Mouse (Mus musculus): ENCODE data around the gene Gm49358. TPM values are rescaled to one million over a fixed set of nuclear protein-coding genes. Genes with fewer than 3 reads are reported as not detected.
A peak's percentile ranks its signal among the peaks of the same experiment; 100 is the strongest.

Gm49358 gene
- polyA plus RNA-seq, 1 experiment from 2014 or later: not detected

GRCm38 (mm10) chr10:86880071-86880806, 116.5 kb downstream of the Gm49358 start:
- no peak for DNase-seq
- Histone ChIP-seq H3K36me3 (replicated peaks; ENCODE audit: insufficient read depth, low read length) (no peaks in the 10 kb centered on the region), H3K27me3 (ENCODE audit: insufficient read depth, low read length) (no peaks in the 10 kb centered on the region), H3K9ac (replicated peaks) (no peak overlapping the region), H3K27ac (ENCODE audit: low read depth) (no peak overlapping the region), H3K4me1 (ENCODE audit: insufficient read depth) (peaks cover 16% of the 10 kb centered on the region), H3K4me2 (ENCODE audit: low read depth, low read length) (no peak overlapping the region), H3K9me3 (ENCODE audit: low read length) (no peaks in the 10 kb centered on the region), H3K4me3 (ENCODE audit: low read depth, low read length) (no peak overlapping the region)
- WGBS (ENCODE audit: insufficient replicate concordance): 65% methylated on average over 5 of the region's 5 CpGs
- no peak for ATAC-seq
- no peak for TF ChIP-seq EP300 (IDR thresholded peaks at IDR 0.05; ENCODE audit: low read depth)
- TF ChIP-seq CTCF (IDR thresholded peaks at IDR 0.05; ENCODE audit: low read depth): no peak

GRCm38 (mm10) chr10:86881448-86881847, 117.7 kb downstream of the Gm49358 start:
- no peaks in the 10 kb centered on the region for H3K36me3 ChIP-seq (replicated peaks; ENCODE audit: insufficient read depth, low read length)
- peak overlapping the region; percentile 63 for H3K27ac ChIP-seq (ENCODE audit: low read depth)
- H3K9me3 ChIP-seq (ENCODE audit: low read length): no peaks in the 10 kb centered on the region
- no peak for DNase-seq
- H3K27me3 ChIP-seq (ENCODE audit: insufficient read depth, low read length): no peaks in the 10 kb centered on the region
- no peak overlapping the region for H3K4me3 ChIP-seq (ENCODE audit: low read depth, low read length)
- peaks cover 16% of the 10 kb centered on the region for H3K4me1 ChIP-seq (ENCODE audit: insufficient read depth)
- H3K9ac ChIP-seq (replicated peaks): no peak overlapping the region
- no peak for TF ChIP-seq CTCF (IDR thresholded peaks at IDR 0.05; ENCODE audit: low read depth)
- peak; percentile 25; the same call in 1 of the 2 replicates for TF ChIP-seq EP300 (IDR thresholded peaks at IDR 0.05; ENCODE audit: low read depth)
- no peak overlapping the region for H3K4me2 ChIP-seq (ENCODE audit: low read depth, low read length)
- ATAC-seq: peak; percentile 75

Other genes with a start within 250 kb of the Gm49358 start
- 228 and 252 TPM in 2 replicates for gene Hsp90b1, start 58.5 kb upstream of the Gm49358 start, polyA plus RNA-seq (2015; fragmentation: Nextera tagmentation; extraction: Ambion mirVana)
- gene Ttc41, start 58.2 kb upstream of the Gm49358 start, polyA plus RNA-seq (2015; fragmentation: Nextera tagmentation; extraction: Ambion mirVana): 0.30 and 0.35 TPM in 2 replicates
- 0.40 and 0.51 TPM in 2 replicates for gene Nt5dc3, start 15.0 kb downstream of the Gm49358 start, polyA plus RNA-seq (2015; fragmentation: Nextera tagmentation; extraction: Ambion mirVana)
- gene Stab2, start 244.1 kb downstream of the Gm49358 start, polyA plus RNA-seq (2015; fragmentation: Nextera tagmentation; extraction: Ambion mirVana): 38.8 and 45.0 TPM in 2 replicates

All from liver, postnatal 0 days (tissue).